Comparison of ENCODE assay signal across 10 mouse cellular contexts in the genomic region with DNA sequence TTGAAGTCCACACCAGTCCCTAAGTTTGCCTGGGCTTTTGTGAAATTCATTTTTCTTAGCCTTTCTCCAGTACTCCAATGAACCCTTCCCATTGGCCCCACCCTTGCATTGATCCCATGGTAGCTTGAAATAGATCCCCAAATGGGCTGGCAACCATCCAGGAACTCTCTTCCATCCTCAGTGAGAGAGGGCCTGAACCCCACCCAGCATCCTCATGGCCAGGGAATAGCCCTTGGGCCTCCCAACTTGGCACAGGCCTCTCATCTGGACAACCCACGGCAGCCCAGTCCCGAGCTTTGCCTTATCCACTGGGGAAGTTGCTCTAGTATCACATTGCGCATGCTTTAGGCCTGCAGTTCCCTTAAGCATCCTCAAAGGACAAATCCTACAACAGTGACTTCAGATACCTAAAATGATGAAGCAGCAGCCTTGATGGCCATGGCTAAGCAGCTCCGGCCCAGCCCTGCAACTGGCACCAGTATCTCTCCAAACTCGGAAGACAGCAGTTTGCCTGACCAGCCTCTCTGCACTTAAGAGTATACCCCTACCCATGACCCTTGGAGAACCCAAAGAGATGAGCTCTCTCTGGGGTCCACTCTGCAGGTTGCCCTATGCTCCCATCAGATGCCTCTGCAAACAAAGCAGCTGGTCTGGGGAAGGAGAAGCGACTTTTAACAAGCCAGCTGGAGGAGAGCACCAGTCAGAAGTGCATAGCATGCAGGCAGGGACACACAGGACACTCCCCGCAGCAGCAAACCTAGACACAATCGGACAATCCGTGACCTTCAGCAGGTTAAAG. TPM values are rescaled to one million over a fixed set of nuclear protein-coding genes. Genes with fewer than 3 reads are reported as not detected.
DNase-seq lines count a peak whose midpoint lies in the region; ATAC-seq lines count a peak whose summit lies in the region.
"Had no signal": no experiment of that assay in that cellular context is flagged by ENCODE, and none has a peak within 500 bp of the region (broad histone marks: within the 10 kb centered on the region; RNA-seq: fewer than 3 reads in every experiment).

No protein-coding gene starts in this region.

- ATAC-seq in lung, embryonic 15.5 days (ENCODE audit: borderline replicate concordance, extremely low read depth, low FRiP score, low TSS enrichment): no peak
- no peak for ATAC-seq in stomach, embryonic 15.5 days (ENCODE audit: insufficient read depth, low FRiP score, low read depth)

- no peak for DNase-seq in lung, postnatal 14 days
- peak; percentile 42 to 68 for DNase-seq in gastrocnemius, postnatal 36 days
- DNase-seq in limb, embryonic 10.5 days (ENCODE audit: low spot score): no peak
- DNase-seq in retina, embryonic 14.5 days (ENCODE audit: low spot score): no peak
- no peak for DNase-seq in thymus, postnatal 10 days (ENCODE audit: low spot score in 2 of 2)
- DNase-seq in yolk sac, embryonic 10.5 days (ENCODE audit: low spot score): no peak
- DNase-seq: thymus, adult 18-20 months had no signal

- no peaks in the 10 kb centered on the region for H3K36me3 ChIP-seq in lung, embryonic 15.5 days
- H3K36me3 ChIP-seq in limb, embryonic 10.5 days: no peaks in the 10 kb centered on the region
- H3K36me3 ChIP-seq in stomach, embryonic 15.5 days: no peaks in the 10 kb centered on the region

- no peaks in the 10 kb centered on the region for H3K9me3 ChIP-seq in lung, embryonic 15.5 days
- H3K9me3 ChIP-seq in limb, embryonic 10.5 days (replicated peaks): no peaks in the 10 kb centered on the region
- no peaks in the 10 kb centered on the region for H3K9me3 ChIP-seq in stomach, embryonic 15.5 days

- peaks cover 36% of the 10 kb centered on the region for H3K4me1 ChIP-seq in lung, embryonic 15.5 days
- peaks cover 47% of the 10 kb centered on the region for H3K4me1 ChIP-seq in limb, embryonic 10.5 days
- H3K4me1 ChIP-seq in stomach, embryonic 15.5 days: peaks cover 11% of the 10 kb centered on the region; the same call in 1 of the 2 replicates

- H3K9ac ChIP-seq in lung, embryonic 15.5 days: peak overlapping the region; percentile 31
- H3K9ac ChIP-seq in stomach, embryonic 15.5 days: peak overlapping the region; percentile 36

- peak overlapping the region; percentile 63 for H3K4me2 ChIP-seq in lung, embryonic 15.5 days
- peak overlapping the region; percentile 60 for H3K4me2 ChIP-seq in stomach, embryonic 15.5 days

- H3K27me3 ChIP-seq in lung, embryonic 15.5 days: no peaks in the 10 kb centered on the region
- H3K27me3 ChIP-seq in limb, embryonic 10.5 days (ENCODE audit: low read depth, poor library complexity, severe bottlenecking): no peaks in the 10 kb centered on the region
- no peaks in the 10 kb centered on the region for H3K27me3 ChIP-seq in stomach, embryonic 15.5 days (replicated peaks)

- H3K27ac ChIP-seq in lung, embryonic 15.5 days: peak overlapping the region; percentile 81
- H3K27ac ChIP-seq in limb, embryonic 10.5 days: peak overlapping the region; percentile 81
- peak overlapping the region; percentile 68 for H3K27ac ChIP-seq in stomach, embryonic 15.5 days

- intact Hi-C loops in gastrocnemius, postnatal 36 days (cut with DNase I): no loop called here

- 64% methylated on average over 9 of the region's 9 CpGs for WGBS in lung, embryonic 15.5 days
- 86% methylated on average over 9 of the region's 9 CpGs for WGBS in limb, embryonic 10.5 days
- 57% methylated on average over 9 of the region's 9 CpGs for WGBS in stomach, embryonic 15.5 days

- peak overlapping the region; percentile 39 for H3K4me3 ChIP-seq in lung, embryonic 15.5 days
- peak overlapping the region; percentile 29 for H3K4me3 ChIP-seq in limb, embryonic 10.5 days
- H3K4me3 ChIP-seq in stomach, embryonic 15.5 days (replicated peaks): peak overlapping the region; percentile 46

RNA-seq across cellular contexts. Expression of a gene that starts 0.8 kb away (rescaled TPM):
- polyA plus RNA-seq in lung, embryonic 15.5 days (2015; fragmentation: Nextera tagmentation; extraction: Ambion mirVana): 72.9 and 81.8 TPM in 2 replicates
- 10 to 100 TPM; 63.2 to 73.4 TPM for total RNA-seq in gastrocnemius, postnatal 36 days (2021)
- polyA plus RNA-seq in limb, embryonic 10.5 days (2016; fragmentation: Nextera tagmentation; extraction: Ambion mirVana): 2.8 and 5.6 TPM in 2 replicates
- 86.6 and 109 TPM in 2 replicates for polyA plus RNA-seq in stomach, embryonic 15.5 days (2015; fragmentation: Nextera tagmentation; extraction: Ambion mirVana)
- total RNA-seq: MEL had no signal

Comparison
In these comparisons a context has a peak if more than half of its experiments do, and no peak if none do; other contexts are left out.
1. DNase-seq: peak in gastrocnemius, postnatal 36 days (2 of 2); none in lung, postnatal 14 days (single experiment), limb, embryonic 10.5 days (single experiment), retina, embryonic 14.5 days (single experiment), thymus, postnatal 10 days (0 of 2) and yolk sac, embryonic 10.5 days (single experiment).
2. RNA of a gene that starts 0.8 kb away (polyA plus RNA-seq): 86.6 to 109 TPM in stomach, embryonic 15.5 days and 72.9 to 81.8 TPM in lung, embryonic 15.5 days; 2.8 to 5.6 TPM in limb, embryonic 10.5 days; every median in the first group is over 10 times any median in the second.
3. Peak in every context shown above with its lines, with median percentiles within 50 percentile points of each other: H3K27ac ChIP-seq and H3K4me3 ChIP-seq.